8 mouse cellular contexts compared by ENCODE assay signal in the genomic region with DNA sequence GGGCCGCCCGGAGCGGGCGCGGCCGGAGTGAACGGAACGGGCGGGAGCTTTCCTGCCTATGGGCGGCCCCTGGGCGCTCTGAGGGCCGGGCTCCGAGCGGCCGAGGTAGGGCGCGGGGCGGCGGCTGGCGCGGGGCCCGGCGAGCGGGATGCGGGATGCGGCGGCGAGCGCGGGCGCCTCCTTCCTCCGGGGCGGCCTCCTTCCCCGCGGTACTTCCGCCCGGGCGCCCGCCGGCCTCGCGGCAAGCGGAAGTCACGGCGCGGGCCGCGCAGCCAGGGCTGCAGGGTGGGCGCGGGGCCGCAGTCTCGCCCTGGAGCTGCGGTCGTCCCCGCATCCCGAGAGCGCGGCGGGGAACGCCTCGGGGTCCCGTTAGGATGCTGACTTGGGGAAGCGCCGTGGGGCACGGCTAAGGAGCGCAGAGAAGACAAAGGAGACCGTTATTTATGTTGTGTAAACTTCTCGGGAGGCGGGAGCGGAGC. TPM values are rescaled to one million over a fixed set of nuclear protein-coding genes. Genes with fewer than 3 reads are reported as not detected.
DNase-seq lines count a peak whose midpoint lies in the region; ATAC-seq and TF ChIP-seq lines count a peak whose summit lies in the region.

No protein-coding gene starts in this region.

- H3K27me3 ChIP-seq in heart, embryonic 15.5 days, result no peaks in the 10 kb centered on the region
- H3K27me3 ChIP-seq in liver, embryonic 14.5 days (ENCODE audit: control insufficient read depth, insufficient read depth, low read length), result no peaks in the 10 kb centered on the region
- no peaks in the 10 kb centered on the region for H3K27me3 ChIP-seq in neural tube, embryonic 15.5 days (replicated peaks)

- no peak for TF ChIP-seq CTCF in liver, embryonic 14.5 days (IDR thresholded peaks at IDR 0.05; ENCODE audit: low read depth)

- peak overlapping the region; percentile 100 for H3K4me3 ChIP-seq in heart, embryonic 15.5 days
- peak overlapping the region; percentile 69 to 88 for H3K4me3 ChIP-seq in liver, embryonic 14.5 days (ENCODE audit: insufficient read depth in 1 of 2, low read depth in 2 of 2, low read length in 2 of 2)
- peak overlapping the region; percentile 97 for H3K4me3 ChIP-seq in neural tube, embryonic 15.5 days (replicated peaks)

- WGBS in heart, embryonic 15.5 days, result under 1% methylated on average over 39 of the region's 70 CpGs
- under 1% methylated on average over 62 of the region's 70 CpGs for WGBS in liver, embryonic 14.5 days (ENCODE audit: insufficient replicate concordance)
- WGBS in neural tube, embryonic 15.5 days, result under 1% methylated on average over 26 of the region's 70 CpGs

- ATAC-seq in heart, embryonic 15.5 days (replicated peaks; ENCODE audit: insufficient number of reproducible peaks, insufficient read depth, low FRiP score, low read depth), result peak; percentile 61
- peak; percentile 76 for ATAC-seq in liver, embryonic 14.5 days (ENCODE audit: insufficient read depth)
- ATAC-seq in neural tube, embryonic 15.5 days (ENCODE audit: low FRiP score), result peak; percentile 74
- no peak; the same call in 1 of the 2 replicates for ATAC-seq in erythroid progenitor cell, adult 5-6 weeks (replicated peaks; ENCODE audit: low FRiP score, poor library complexity, severe bottlenecking)

- TF ChIP-seq EP300 in liver, embryonic 14.5 days (IDR thresholded peaks at IDR 0.05; ENCODE audit: low read depth), result no peak

- no peaks in the 10 kb centered on the region for H3K36me3 ChIP-seq in heart, embryonic 15.5 days
- no peaks in the 10 kb centered on the region; the same call in 1 of the 2 replicates for H3K36me3 ChIP-seq in liver, embryonic 14.5 days (replicated peaks; ENCODE audit: control insufficient read depth, insufficient read depth, low read depth)
- no peaks in the 10 kb centered on the region for H3K36me3 ChIP-seq in neural tube, embryonic 15.5 days

- H3K27ac ChIP-seq in heart, embryonic 15.5 days, result peak overlapping the region; percentile 99
- H3K27ac ChIP-seq in liver, embryonic 14.5 days, result peak overlapping the region; percentile 66
- H3K27ac ChIP-seq in neural tube, embryonic 15.5 days (replicated peaks), result peak overlapping the region; percentile 98

- peaks cover 30% of the 10 kb centered on the region for H3K4me1 ChIP-seq in heart, embryonic 15.5 days (replicated peaks)
- peaks cover 19% of the 10 kb centered on the region in 2 experiments for H3K4me1 ChIP-seq in liver, embryonic 14.5 days (replicated peaks; ENCODE audit: control insufficient read depth in 2 of 2, insufficient read depth in 2 of 2, low read length in 1 of 2)
- H3K4me1 ChIP-seq in neural tube, embryonic 15.5 days, result peaks cover 20% of the 10 kb centered on the region

- no peaks in the 10 kb centered on the region for H3K9me3 ChIP-seq in heart, embryonic 15.5 days (replicated peaks)
- H3K9me3 ChIP-seq in liver, embryonic 14.5 days (ENCODE audit: control insufficient read depth, low read length), result no peaks in the 10 kb centered on the region
- H3K9me3 ChIP-seq in neural tube, embryonic 15.5 days (replicated peaks), result no peaks in the 10 kb centered on the region

- DNase-seq in right cerebral cortex, adult 18-20 months, result peak; percentile 39
- DNase-seq in right cerebral cortex, postnatal 25 days, result no peak
- DNase-seq in brain, adult 2 months (ENCODE audit: low read depth, low spot score), result peak; percentile 41
- no peak for DNase-seq in liver, embryonic 14.5 days (ENCODE audit: low read depth in 3 of 3, low spot score in 3 of 3)
- no peak for DNase-seq in layer of hippocampus, adult 11-12 months (ENCODE audit: low spot score)

- peak overlapping the region; percentile 100 for H3K9ac ChIP-seq in heart, embryonic 15.5 days
- H3K9ac ChIP-seq in liver, embryonic 14.5 days (replicated peaks), result peak overlapping the region; percentile 91
- peak overlapping the region; percentile 100 for H3K9ac ChIP-seq in neural tube, embryonic 15.5 days (replicated peaks)

- H3K4me2 ChIP-seq in heart, embryonic 15.5 days, result peak overlapping the region; percentile 77
- H3K4me2 ChIP-seq in liver, embryonic 14.5 days (ENCODE audit: low read depth), result peak overlapping the region; percentile 94
- H3K4me2 ChIP-seq in neural tube, embryonic 15.5 days, result peak overlapping the region; percentile 72

RNA-seq across cellular contexts. Expression of gene B230219D22Rik, which starts 0.4 kb away (rescaled TPM):
- 50.5 and 54.9 TPM in 2 replicates for polyA plus RNA-seq in heart, embryonic 15.5 days (2015; fragmentation: Nextera tagmentation; extraction: Ambion mirVana)
- 14.7 and 17.4 TPM in 2 replicates for polyA plus RNA-seq in liver, embryonic 14.5 days (2012; rRNA removed)
- 8.4 and 9.7 TPM in 2 replicates for polyA plus RNA-seq in liver, embryonic 14.5 days (2014; fragmentation: Nextera tagmentation; extraction: Ambion mirVana)
- polyA plus RNA-seq in neural tube, embryonic 15.5 days (2015; fragmentation: Nextera tagmentation; extraction: Ambion mirVana), result 71.9 and 73.0 TPM in 2 replicates
- 38.9 and 52.4 TPM in 2 replicates for total RNA-seq in erythroid progenitor cell, adult 5-6 weeks (2015; ENCODE audit: low replicate concordance)
- total RNA-seq in erythroid progenitor cell, adult 5-6 weeks (2017; ENCODE audit: low replicate concordance), result 25.3 and 33.8 TPM in 2 replicates

RNA-seq across cellular contexts. Expression of gene Txndc15, which starts 21.2 kb away (rescaled TPM):
- 60.7 and 69.1 TPM in 2 replicates for polyA plus RNA-seq in heart, embryonic 15.5 days (2015; fragmentation: Nextera tagmentation; extraction: Ambion mirVana)
- 8.8 and 10.4 TPM in 2 replicates for polyA plus RNA-seq in liver, embryonic 14.5 days (2012; rRNA removed)
- 26.7 and 28.5 TPM in 2 replicates for polyA plus RNA-seq in liver, embryonic 14.5 days (2014; fragmentation: Nextera tagmentation; extraction: Ambion mirVana)
- polyA plus RNA-seq in neural tube, embryonic 15.5 days (2015; fragmentation: Nextera tagmentation; extraction: Ambion mirVana), result 140 and 149 TPM in 2 replicates
- total RNA-seq in erythroid progenitor cell, adult 5-6 weeks (2015; ENCODE audit: low replicate concordance), result 4.6 and 11.2 TPM in 2 replicates
- total RNA-seq in erythroid progenitor cell, adult 5-6 weeks (2017; ENCODE audit: low replicate concordance), result 5.3 and 6.9 TPM in 2 replicates

RNA-seq across cellular contexts. Expression of gene Pcbd2, which starts 33.9 kb away (rescaled TPM):
- 49.9 and 55.7 TPM in 2 replicates for polyA plus RNA-seq in heart, embryonic 15.5 days (2015; fragmentation: Nextera tagmentation; extraction: Ambion mirVana)
- polyA plus RNA-seq in liver, embryonic 14.5 days (2012; rRNA removed), result 19.7 and 25.1 TPM in 2 replicates
- polyA plus RNA-seq in liver, embryonic 14.5 days (2014; fragmentation: Nextera tagmentation; extraction: Ambion mirVana), result 35.7 and 40.9 TPM in 2 replicates
- 21.7 and 34.8 TPM in 2 replicates for polyA plus RNA-seq in neural tube, embryonic 15.5 days (2015; fragmentation: Nextera tagmentation; extraction: Ambion mirVana)
- total RNA-seq in erythroid progenitor cell, adult 5-6 weeks (2015; ENCODE audit: low replicate concordance), result 16.6 and 49.0 TPM in 2 replicates
- 2.1 and 22.8 TPM in 2 replicates for total RNA-seq in erythroid progenitor cell, adult 5-6 weeks (2017; ENCODE audit: low replicate concordance)

RNA-seq across cellular contexts. Expression of gene Ddx46, which starts 58.5 kb away (rescaled TPM):
- 16.7 and 20.4 TPM in 2 replicates for polyA plus RNA-seq in heart, embryonic 15.5 days (2015; fragmentation: Nextera tagmentation; extraction: Ambion mirVana)
- polyA plus RNA-seq in liver, embryonic 14.5 days (2012; rRNA removed), result 9.8 and 19.3 TPM in 2 replicates
- 17.4 and 19.2 TPM in 2 replicates for polyA plus RNA-seq in liver, embryonic 14.5 days (2014; fragmentation: Nextera tagmentation; extraction: Ambion mirVana)
- polyA plus RNA-seq in neural tube, embryonic 15.5 days (2015; fragmentation: Nextera tagmentation; extraction: Ambion mirVana), result 22.0 and 25.5 TPM in 2 replicates
- 40.7 and 51.2 TPM in 2 replicates for total RNA-seq in erythroid progenitor cell, adult 5-6 weeks (2015; ENCODE audit: low replicate concordance)
- 65.6 and 83.3 TPM in 2 replicates for total RNA-seq in erythroid progenitor cell, adult 5-6 weeks (2017; ENCODE audit: low replicate concordance)

Comparison
In these comparisons a context has a peak if more than half of its experiments do, and no peak if none do; other contexts are left out.
1. DNase-seq: peak in right cerebral cortex, adult 18-20 months (single experiment) and brain, adult 2 months (single experiment); none in right cerebral cortex, postnatal 25 days (single experiment), liver, embryonic 14.5 days (0 of 3) and layer of hippocampus, adult 11-12 months (single experiment).
2. Peak in every context shown above with its lines, with median percentiles within 50 percentile points of each other: H3K27ac ChIP-seq, H3K4me2 ChIP-seq, H3K4me3 ChIP-seq and H3K9ac ChIP-seq.